Mouse (Mus musculus): ENCODE results near the gene Adcy5. TPM values are rescaled to one million over a fixed set of nuclear protein-coding genes. Genes with fewer than 3 reads are reported as not detected.

Adcy5 gene
- polyA plus RNA-seq, 2 experiments, result 2.5 to 10.1 TPM

- Histone ChIP-seq H3K4me2 (replicated peaks; ENCODE audit: low read depth, low read length, severe bottlenecking) (no peak overlapping the region), H3K9ac (ENCODE audit: low read depth, low read length, severe bottlenecking) (no peak overlapping the region), H3K9me3 (ENCODE audit: control insufficient read depth, low read length) (no peaks in the 10 kb centered on the region), H3K36me3 (ENCODE audit: control insufficient read depth, insufficient read depth, low read length) (no peaks in the 10 kb centered on the region), H3K4me3 (replicated peaks; ENCODE audit: low read length) (no peak overlapping the region), H3K27ac (replicated peaks; ENCODE audit: low read depth, low read length) (no peak overlapping the region), H3K4me1 (ENCODE audit: control insufficient read depth, insufficient read depth, low read length) (no peaks in the 10 kb centered on the region), H3K27me3 (ENCODE audit: control insufficient read depth, insufficient read depth, low read length) (no peaks in the 10 kb centered on the region)
- TF ChIP-seq POLR2A (IDR thresholded peaks at IDR 0.05; ENCODE audit: borderline replicate concordance, extremely low read depth, insufficient read depth, insufficient read length), result no peak
- no peak for ATAC-seq (ENCODE audit: low FRiP score, low read depth)
- WGBS, result 39% methylated on average over 4 of the region's 4 CpGs
- DNase-seq (ENCODE audit: low spot score), result no peak
Measured at GRCm38 (mm10) chr16:35271572-35271971, 116.9 kb downstream of the Adcy5 start.

GRCm38 (mm10) chr16:35272417-35272816 lies 117.7 kb downstream of the Adcy5 start:
- Histone ChIP-seq H3K27me3 (ENCODE audit: control insufficient read depth, insufficient read depth, low read length) (no peaks in the 10 kb centered on the region), H3K9me3 (ENCODE audit: control insufficient read depth, low read length) (no peaks in the 10 kb centered on the region), H3K36me3 (ENCODE audit: control insufficient read depth, insufficient read depth, low read length) (no peaks in the 10 kb centered on the region), H3K4me2 (replicated peaks; ENCODE audit: low read depth, low read length, severe bottlenecking) (no peak overlapping the region), H3K4me3 (replicated peaks; ENCODE audit: low read length) (no peak overlapping the region), H3K27ac (replicated peaks; ENCODE audit: low read depth, low read length) (no peak overlapping the region), H3K9ac (ENCODE audit: low read depth, low read length, severe bottlenecking) (no peak overlapping the region), H3K4me1 (ENCODE audit: control insufficient read depth, insufficient read depth, low read length) (no peaks in the 10 kb centered on the region)
- WGBS, result 50% methylated on average over 4 of the region's 4 CpGs
- ATAC-seq (ENCODE audit: low FRiP score, low read depth) (no peak), DNase-seq (ENCODE audit: low spot score) (no peak)
- no peak for TF ChIP-seq POLR2A (IDR thresholded peaks at IDR 0.05; ENCODE audit: borderline replicate concordance, extremely low read depth, insufficient read depth, insufficient read length)

DNA sequence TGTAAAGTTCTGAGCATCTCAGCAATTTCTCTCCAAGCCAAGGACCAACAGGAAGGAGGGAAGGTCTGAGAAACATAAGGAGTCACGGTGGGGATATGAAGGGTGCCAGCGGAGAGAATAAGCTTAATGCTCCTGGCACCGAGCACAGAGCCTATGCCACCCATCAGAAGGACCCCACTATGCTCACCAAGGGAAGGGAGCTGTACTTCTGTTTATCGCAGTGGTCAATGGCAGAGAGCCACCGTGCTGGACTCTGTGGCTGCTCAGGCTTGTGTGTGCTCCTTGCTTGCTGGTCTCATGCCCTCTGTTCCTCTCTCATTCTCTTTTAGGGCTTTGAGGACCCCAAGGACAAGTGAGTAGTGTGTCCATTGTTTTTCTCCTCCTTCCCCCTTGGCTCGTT lies 123.5 kb downstream of the Adcy5 start:
- no peak overlapping the region for H3K27ac ChIP-seq (replicated peaks; ENCODE audit: low read depth, low read length)
- H3K9ac ChIP-seq (ENCODE audit: low read depth, low read length, severe bottlenecking), result no peak overlapping the region
- no peaks in the 10 kb centered on the region for H3K36me3 ChIP-seq (ENCODE audit: control insufficient read depth, insufficient read depth, low read length)
- TF ChIP-seq POLR2A (IDR thresholded peaks at IDR 0.05; ENCODE audit: borderline replicate concordance, extremely low read depth, insufficient read depth, insufficient read length), result no peak
- no peak for ATAC-seq (ENCODE audit: low FRiP score, low read depth)
- H3K4me2 ChIP-seq (replicated peaks; ENCODE audit: low read depth, low read length, severe bottlenecking), result no peak overlapping the region
- DNase-seq (ENCODE audit: low spot score), result no peak
- 83% methylated on average over 6 of the region's 6 CpGs for WGBS
- no peaks in the 10 kb centered on the region for H3K27me3 ChIP-seq (ENCODE audit: control insufficient read depth, insufficient read depth, low read length)
- H3K9me3 ChIP-seq (ENCODE audit: control insufficient read depth, low read length), result no peaks in the 10 kb centered on the region
- no peak overlapping the region for H3K4me3 ChIP-seq (replicated peaks; ENCODE audit: low read length)
- no peaks in the 10 kb centered on the region for H3K4me1 ChIP-seq (ENCODE audit: control insufficient read depth, insufficient read depth, low read length)

- ATAC-seq (ENCODE audit: low FRiP score, low read depth) (no peak), DNase-seq (ENCODE audit: low spot score) (no peak)
- TF ChIP-seq POLR2A (IDR thresholded peaks at IDR 0.05; ENCODE audit: borderline replicate concordance, extremely low read depth, insufficient read depth, insufficient read length), result no peak
- H3K4me2 ChIP-seq (replicated peaks; ENCODE audit: low read depth, low read length, severe bottlenecking), result no peak overlapping the region
- 91% methylated on average over 2 of the region's 2 CpGs for WGBS
- no peaks in the 10 kb centered on the region for H3K9me3 ChIP-seq (ENCODE audit: control insufficient read depth, low read length)
- H3K9ac ChIP-seq (ENCODE audit: low read depth, low read length, severe bottlenecking), result no peak overlapping the region
- no peak overlapping the region for H3K27ac ChIP-seq (replicated peaks; ENCODE audit: low read depth, low read length)
- H3K27me3 ChIP-seq (ENCODE audit: control insufficient read depth, insufficient read depth, low read length), result no peaks in the 10 kb centered on the region
- no peaks in the 10 kb centered on the region for H3K4me1 ChIP-seq (ENCODE audit: control insufficient read depth, insufficient read depth, low read length)
- H3K4me3 ChIP-seq (replicated peaks; ENCODE audit: low read length), result no peak overlapping the region
- no peaks in the 10 kb centered on the region; the same call in 1 of the 2 replicates for H3K36me3 ChIP-seq (ENCODE audit: control insufficient read depth, insufficient read depth, low read length)
Measured at GRCm38 (mm10) chr16:35282456-35282855, 127.8 kb downstream of the Adcy5 start.

GRCm38 (mm10) chr16:35285821-35286220 lies 131.1 kb downstream of the Adcy5 start:
- ATAC-seq (ENCODE audit: low FRiP score, low read depth), result no peak
- no peak for TF ChIP-seq POLR2A (IDR thresholded peaks at IDR 0.05; ENCODE audit: borderline replicate concordance, extremely low read depth, insufficient read depth, insufficient read length)
- Histone ChIP-seq H3K4me2 (replicated peaks; ENCODE audit: low read depth, low read length, severe bottlenecking) (no peak overlapping the region), H3K36me3 (ENCODE audit: control insufficient read depth, insufficient read depth, low read length) (no peaks in the 10 kb centered on the region; the same call in 1 of the 2 replicates), H3K9ac (ENCODE audit: low read depth, low read length, severe bottlenecking) (no peak overlapping the region), H3K9me3 (ENCODE audit: control insufficient read depth, low read length) (no peaks in the 10 kb centered on the region), H3K27ac (replicated peaks; ENCODE audit: low read depth, low read length) (no peak overlapping the region), H3K27me3 (ENCODE audit: control insufficient read depth, insufficient read depth, low read length) (no peaks in the 10 kb centered on the region), H3K4me1 (ENCODE audit: control insufficient read depth, insufficient read depth, low read length) (no peaks in the 10 kb centered on the region), H3K4me3 (replicated peaks; ENCODE audit: low read length) (no peak overlapping the region)
- DNase-seq (ENCODE audit: low spot score), result no peak
- 83% methylated on average over 9 of the region's 9 CpGs for WGBS

GRCm38 (mm10) chr16:35287244-35287643 lies 132.6 kb downstream of the Adcy5 start:
- 86% methylated on average over 5 of the region's 5 CpGs for WGBS

More at GRCm38 (mm10) chr16:35287244-35287643, 132.6 kb downstream of the Adcy5 start:
- Histone ChIP-seq H3K9ac (ENCODE audit: low read depth, low read length, severe bottlenecking) (no peak overlapping the region), H3K4me3 (replicated peaks; ENCODE audit: low read length) (no peak overlapping the region), H3K27ac (replicated peaks; ENCODE audit: low read depth, low read length) (no peak overlapping the region), H3K36me3 (ENCODE audit: control insufficient read depth, insufficient read depth, low read length) (no peaks in the 10 kb centered on the region; the same call in 1 of the 2 replicates), H3K4me2 (replicated peaks; ENCODE audit: low read depth, low read length, severe bottlenecking) (no peak overlapping the region), H3K27me3 (ENCODE audit: control insufficient read depth, insufficient read depth, low read length) (no peaks in the 10 kb centered on the region), H3K4me1 (ENCODE audit: control insufficient read depth, insufficient read depth, low read length) (no peaks in the 10 kb centered on the region), H3K9me3 (ENCODE audit: control insufficient read depth, low read length) (no peaks in the 10 kb centered on the region)
- TF ChIP-seq POLR2A (IDR thresholded peaks at IDR 0.05; ENCODE audit: borderline replicate concordance, extremely low read depth, insufficient read depth, insufficient read length), result no peak
- DNase-seq (ENCODE audit: low spot score) (no peak), ATAC-seq (ENCODE audit: low FRiP score, low read depth) (no peak)
